Mouse (Mus musculus) c-Kit-positive CD71-positive TER-119-negative erythroid progenitor cells, embryonic 14.5 days (primary cell): ENCODE measurements around the gene Gga3.

ENCODE experiments used
- DNase-seq: peaks from one replicate; pipeline ENCODE4 v3.0.0-alpha.2; 2013; ENCODE audit warnings: low read depth

Gene Gga3

GRCm38 (mm10) chr11:115612059-115612409 lies 8.2 kb upstream of the Gga3 start:
- no peak for DNase-seq

DNA sequence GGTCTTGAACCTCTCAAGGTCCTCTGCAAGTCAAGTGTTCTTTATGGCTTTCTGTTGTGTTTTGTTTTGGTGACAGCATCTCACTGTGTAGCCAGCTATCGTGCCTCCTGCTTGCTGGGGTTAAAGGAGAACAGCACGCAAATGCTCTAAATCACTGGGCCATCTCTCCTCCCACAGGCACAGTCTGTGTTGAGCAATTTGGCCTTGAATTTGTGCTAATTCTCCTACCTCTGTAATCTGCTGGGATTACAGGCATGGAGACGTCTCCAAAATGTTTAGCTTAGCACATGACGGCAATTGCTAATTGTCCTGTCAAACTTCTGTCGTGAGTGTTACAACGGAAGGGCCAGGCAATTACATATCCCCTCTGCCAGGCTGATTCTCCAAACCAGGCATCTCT lies 7.3 kb upstream of the Gga3 start:
- no peak for DNase-seq

DNA sequence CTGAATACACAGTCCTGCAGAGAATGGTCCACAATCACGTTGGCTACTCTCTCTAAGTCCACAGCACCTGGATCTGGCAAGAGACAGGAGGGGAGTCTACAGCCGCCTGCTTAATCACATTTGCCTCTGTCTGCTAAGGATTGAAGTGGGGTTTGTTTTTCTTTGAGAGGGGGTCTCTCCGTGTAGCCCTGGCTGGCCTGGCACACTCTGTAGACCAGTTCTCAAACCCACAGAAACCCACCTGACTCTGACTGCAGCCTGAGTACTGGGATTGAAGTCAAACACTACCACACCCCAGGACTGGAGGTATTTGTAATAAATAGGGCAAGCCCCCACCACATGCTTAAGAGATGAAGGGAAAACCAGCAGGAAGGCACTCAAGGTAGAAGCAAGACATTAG lies 5.7 kb upstream of the Gga3 start:
- DNase-seq: no peak

DNA sequence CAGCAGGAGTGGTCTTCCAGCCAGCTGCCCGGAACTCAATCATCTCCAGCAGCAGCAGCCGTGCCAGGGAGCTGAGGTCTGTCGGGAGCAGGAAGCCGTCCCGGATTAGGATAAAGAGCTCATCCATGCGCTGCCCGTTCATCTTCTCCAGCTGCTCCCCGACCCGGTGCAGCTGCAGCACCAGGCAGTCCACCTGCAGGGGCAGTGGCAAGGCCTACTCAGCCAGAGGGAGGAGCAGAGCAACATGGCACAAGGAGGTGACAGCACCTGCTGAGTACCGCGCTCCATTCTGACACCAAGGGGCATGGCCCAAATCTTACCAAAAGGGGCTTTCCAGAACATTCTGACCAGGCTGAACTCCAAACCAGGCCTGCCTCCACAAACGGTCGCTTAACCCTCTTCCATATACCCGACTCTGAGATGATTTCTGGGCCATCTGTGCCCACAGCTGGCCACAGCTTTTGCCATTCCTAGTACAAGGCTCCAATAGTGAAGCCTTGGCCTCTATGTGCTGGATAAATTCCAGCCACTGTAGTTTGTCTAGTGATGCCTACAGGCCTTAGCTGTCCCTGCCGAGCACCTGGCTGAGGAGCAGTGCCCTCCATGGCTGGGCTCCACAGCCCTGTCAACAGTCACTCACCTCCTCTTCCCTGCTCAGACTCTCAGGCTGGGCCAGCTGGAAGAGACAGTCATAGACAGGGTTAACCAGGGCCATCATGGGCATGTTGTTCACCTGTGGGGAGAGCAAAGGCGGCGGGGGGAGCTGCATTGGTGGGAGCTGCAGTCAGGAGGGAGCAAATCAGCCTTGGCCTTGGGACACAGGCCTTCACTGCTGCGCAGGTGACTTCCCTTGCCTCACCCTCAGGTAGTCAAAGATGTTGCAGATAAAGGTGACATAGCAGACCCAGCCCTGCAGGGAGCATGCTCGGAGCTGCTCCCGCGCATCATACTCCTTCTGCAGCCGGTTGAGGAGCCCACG lies 4.9 kb upstream of the Gga3 start:
- no peak for DNase-seq

DNA sequence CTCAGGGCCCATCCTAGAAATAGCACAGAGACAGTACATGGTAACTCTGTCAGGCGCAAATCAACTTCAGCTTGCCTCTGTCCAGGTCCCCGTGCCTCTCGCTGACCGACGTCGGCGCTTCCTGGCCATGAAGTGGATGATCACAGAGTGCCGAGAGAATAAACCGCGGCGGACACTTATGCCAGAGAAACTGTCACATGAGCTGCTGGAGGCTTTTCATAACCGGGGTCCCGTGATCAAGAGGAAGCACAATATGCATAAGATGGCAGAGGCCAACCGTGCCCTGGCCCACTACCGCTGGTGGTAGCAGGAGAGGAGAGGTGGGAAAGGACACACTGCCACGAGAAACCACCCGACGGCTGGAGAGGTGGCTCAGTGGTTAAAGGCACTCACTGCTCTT lies 2.9 kb upstream of the Gga3 start:
- DNase-seq: no peak

GRCm38 (mm10) chr11:115604304-115604696 lies 449 bp upstream of the Gga3 start:
- peak; percentile 29 for DNase-seq

GRCm38 (mm10) chr11:115603128-115603475 lies 749 bp downstream of the Gga3 start:
- DNase-seq: no peak

GRCm38 (mm10) chr11:115601174-115601573 lies 2.7 kb downstream of the Gga3 start:
- no peak for DNase-seq

GRCm38 (mm10) chr11:115600743-115601142 lies 3.1 kb downstream of the Gga3 start:
- no peak for DNase-seq

DNA sequence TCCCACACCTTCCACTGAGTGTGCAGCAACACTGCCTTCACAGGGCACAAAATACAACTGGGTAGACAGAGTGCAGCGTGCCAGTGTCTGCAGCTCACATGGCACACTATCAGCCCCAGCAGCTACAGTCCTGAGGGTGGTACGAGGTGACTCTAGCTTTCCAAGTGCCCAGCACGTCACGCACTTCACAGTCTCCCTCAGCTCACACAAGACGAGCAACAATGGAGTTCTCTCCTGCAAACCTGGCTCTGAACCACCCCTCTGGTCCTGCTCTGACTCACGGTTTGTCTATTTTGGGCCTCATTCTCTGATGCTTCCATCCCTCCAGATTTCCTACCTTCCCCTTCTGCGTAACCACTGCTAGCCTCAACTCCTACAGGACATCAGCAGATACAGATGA lies 4.1 kb downstream of the Gga3 start:
- no peak for DNase-seq

DNA sequence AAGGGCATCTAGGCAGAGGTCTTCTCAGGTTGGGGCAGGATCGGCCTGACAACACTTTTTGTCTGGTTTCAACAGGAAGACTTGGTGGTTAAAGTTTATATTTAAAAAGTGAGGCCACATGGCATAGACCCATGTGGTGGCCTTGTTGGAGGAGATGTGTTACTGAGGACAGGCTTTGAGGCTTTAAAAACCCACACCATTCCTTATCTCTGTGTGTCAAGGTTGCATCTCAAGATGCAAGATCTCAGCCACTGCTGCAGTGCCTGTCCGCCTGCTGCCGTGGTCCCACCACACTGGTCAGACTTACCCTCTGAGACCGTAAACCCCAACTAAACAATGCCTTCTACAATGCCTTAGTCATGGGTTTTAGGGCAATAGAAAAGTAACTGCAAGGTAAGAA lies 5.5 kb downstream of the Gga3 start:
- DNase-seq: no peak

DNA sequence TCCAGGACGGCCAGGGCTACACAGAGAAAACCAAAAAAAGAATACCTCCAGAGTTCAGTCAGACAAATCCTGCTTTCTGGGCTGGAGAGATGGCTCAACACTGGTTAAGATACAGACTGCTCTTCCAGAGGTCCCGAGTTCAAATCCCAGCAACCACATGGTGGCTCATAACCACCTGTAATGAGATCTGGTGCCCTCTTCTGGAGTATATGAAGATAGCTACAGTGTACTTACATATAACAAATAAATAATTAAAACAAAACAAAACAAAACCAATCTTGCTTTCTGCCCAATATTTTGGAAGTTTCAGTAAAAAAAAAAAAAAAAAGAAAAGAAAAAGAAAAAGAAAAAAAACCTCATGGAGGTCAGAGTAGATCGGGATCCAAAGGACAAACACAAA lies 8.6 kb downstream of the Gga3 start:
- DNase-seq: no peak

DNA sequence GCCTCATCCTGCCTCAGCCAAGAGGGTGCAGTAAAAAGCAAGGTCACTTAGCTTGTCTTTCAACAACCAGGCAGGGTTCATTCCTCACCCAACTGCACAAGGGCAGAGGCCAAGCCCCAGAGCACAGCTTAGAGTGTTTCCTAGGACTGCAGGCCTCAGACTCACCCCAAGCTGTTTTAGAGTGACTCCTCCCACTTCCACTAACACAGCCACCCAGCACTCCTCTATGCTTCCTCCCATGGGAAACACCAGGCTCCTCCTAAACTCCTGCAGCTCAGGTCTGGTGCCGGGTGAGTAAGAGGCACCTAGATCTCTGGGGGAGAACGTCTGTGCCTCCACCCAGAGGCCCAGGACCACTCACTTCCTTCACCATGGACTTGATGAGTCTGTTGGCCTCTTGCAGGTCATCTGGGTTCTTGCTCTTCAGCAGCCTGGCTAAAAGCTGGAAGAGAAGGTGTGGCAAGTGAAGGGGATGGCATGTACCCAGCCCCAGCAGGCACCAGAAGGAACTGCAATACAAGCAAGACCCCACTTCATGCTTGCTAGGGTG lies 13.2 kb downstream of the Gga3 start:
- DNase-seq: no peak

- no peak for DNase-seq
Measured at GRCm38 (mm10) chr11:115587984-115588383, 15.9 kb downstream of the Gga3 start.

DNA sequence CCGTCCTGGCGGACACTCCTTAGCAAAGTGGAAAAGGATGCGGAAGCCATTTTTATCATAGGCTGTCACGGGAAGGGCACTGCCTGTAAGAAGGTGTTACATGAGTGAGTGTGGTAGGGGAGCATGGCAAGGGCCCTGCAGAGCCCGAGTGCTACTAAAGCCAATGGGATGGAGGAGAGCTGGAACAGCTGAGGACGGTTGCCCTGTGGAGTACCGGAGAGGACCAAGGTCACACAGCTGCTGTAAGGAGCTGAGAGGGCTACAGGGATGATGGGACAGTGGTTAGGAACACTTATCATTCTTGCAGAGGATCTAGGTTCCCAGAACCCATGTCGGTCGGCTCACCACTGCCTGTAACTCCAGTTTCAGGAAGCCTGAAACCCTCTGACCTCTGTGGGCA lies 17.4 kb downstream of the Gga3 start:
- DNase-seq: no peak

DNA sequence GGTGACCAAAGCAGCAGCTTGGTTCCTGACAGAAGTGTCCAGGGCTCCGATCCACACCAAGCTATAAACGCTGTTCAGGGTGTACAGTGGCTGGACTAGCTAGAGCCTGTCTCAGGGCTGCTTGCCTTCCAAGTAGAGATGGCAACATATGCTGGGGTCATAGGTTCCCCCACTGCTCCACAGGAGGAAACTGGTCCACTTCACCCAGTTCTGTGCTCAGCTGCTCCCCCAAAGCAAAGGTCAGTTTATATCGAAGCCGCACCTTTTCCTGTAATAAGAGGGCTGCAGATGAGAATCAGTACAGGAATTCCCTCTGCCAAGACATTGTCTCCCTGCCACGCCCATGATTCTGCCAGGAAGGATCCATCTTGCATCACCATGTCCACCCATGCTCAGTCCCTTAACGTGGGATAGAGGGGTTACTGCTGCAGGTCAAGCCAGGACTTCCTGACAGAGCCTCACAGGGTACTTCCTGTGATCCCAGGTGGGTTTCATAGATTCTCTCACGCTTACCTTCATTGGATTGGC lies 18.2 kb downstream of the Gga3 start:
- no peak for DNase-seq

- DNase-seq: no peak
Measured at GRCm38 (mm10) chr11:115584376-115585073, 19.3 kb downstream of the Gga3 start.

GRCm38 (mm10) chr11:115582913-115583606 lies 20.8 kb downstream of the Gga3 start:
- no peak for DNase-seq

DNA sequence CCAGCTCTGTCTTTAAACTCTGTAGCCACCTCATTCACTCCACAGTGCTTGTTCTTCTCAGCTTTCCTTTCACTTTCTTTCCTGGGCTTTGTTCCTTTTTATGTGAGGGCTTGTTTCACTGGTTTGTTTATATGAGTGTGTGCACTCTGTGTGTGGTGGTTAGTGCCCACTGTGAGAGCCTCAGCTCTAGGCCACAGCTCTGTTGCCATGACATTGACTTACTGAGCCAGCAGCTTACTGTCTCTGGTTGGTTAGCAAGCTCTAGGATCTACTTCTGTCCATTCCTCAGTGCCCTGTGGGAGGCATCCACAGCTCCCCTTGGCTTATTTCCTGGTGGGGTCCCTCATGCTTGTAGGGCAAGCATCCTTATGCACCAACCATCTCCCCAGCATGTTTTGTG lies 24.8 kb downstream of the Gga3 start:
- DNase-seq: no peak

- DNase-seq: no peak
Measured at GRCm38 (mm10) chr11:115564961-115565360, 38.9 kb downstream of the Gga3 start.

DNA sequence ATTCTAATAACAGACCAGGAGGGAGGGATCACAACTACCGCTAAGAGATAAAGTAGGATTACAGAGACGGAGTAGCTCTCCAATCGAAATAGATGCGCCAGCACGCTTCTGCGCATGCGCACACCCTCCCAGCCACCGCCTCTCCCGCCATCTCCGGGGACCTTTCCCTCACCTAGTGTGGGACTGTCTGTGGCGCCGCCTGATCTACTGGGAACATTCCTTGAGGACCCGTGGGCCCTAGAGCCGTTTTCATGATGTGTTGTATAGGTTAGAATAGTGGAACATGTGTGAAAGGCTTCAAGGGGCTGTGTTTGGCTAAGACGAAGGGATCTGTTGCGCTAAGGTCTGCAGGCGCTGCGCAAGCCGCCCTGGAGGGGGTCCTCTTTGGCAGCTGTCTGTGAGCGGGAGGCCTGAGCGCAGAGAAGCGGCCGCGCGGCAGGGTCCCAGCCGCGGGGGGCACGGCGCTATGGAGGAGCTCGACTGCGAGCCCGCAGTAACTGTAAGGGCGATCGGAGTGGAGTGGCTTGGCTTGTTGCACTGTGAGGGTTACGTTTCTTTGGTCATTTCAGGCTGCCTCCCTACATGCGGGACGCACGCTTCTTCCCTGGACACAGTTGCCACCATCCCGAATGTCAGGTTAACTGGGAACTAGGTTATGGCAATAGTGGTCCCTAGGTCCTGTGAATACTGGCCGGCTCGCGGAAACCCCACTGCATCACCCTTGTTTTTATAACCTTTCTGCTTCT lies 39.6 kb downstream of the Gga3 start, which contains the start of gene Nup85:
Gene Nup85 (plus strand): TSS at position 371 of the 746 bp plus-strand sequence.
- peak; percentile 94 for DNase-seq

- DNase-seq: no peak
Measured at GRCm38 (mm10) chr11:115563406-115563805, 40.4 kb downstream of the Gga3 start.
